In genomic region chr9:97140145-97140932, GRCm38 (mm10) we compare ENCODE assay signal across 14 mouse cellular contexts. TPM values are rescaled to one million over a fixed set of nuclear protein-coding genes. Genes with fewer than 3 reads are reported as not detected.
A peak's percentile ranks its signal among the peaks of the same experiment; 100 is the strongest.
DNase-seq lines count a peak whose midpoint lies in the region; ATAC-seq and TF ChIP-seq lines count a peak whose summit lies in the region.
"Had no signal": no experiment of that assay in that cellular context is flagged by ENCODE, and none has a peak within 500 bp of the region (broad histone marks: within the 10 kb centered on the region; RNA-seq: fewer than 3 reads in every experiment).

No protein-coding gene starts in this region.

- POLR2A ChIA-PET in Patski (lab: Charles Lee), result interaction anchor here (1.0 kb wide), 1 partner anchor 11 kb away, joined by 3 read pairs; no protein-coding TSS in a partner anchor

- no peak for TF ChIP-seq CTCF in Patski (IDR thresholded peaks at IDR 0.05)

- no peak for ATAC-seq in Patski
- ATAC-seq: forebrain, embryonic 13.5 days; inflammation-experienced regulatory T-cells, adult 6 months; liver, postnatal 0 days had no signal

- no peaks in the 10 kb centered on the region for H3K27me3 ChIP-seq in Patski
- H3K27me3 ChIP-seq: forebrain, embryonic 13.5 days had no signal

- DNase-seq in heart, adult 18-20 months, result peak; percentile 61 to 70
- no peak for DNase-seq in heart, postnatal 14 days
- DNase-seq in Patski (ENCODE audit: low read depth, low spot score), result peak; percentile 37
- peak; percentile 18 to 23 for DNase-seq in gastrocnemius, postnatal 36 days
- peak; percentile 56 to 85 for DNase-seq in kidney, postnatal 36 days
- DNase-seq in Muller cell, postnatal 12 days (ENCODE audit: inconsistent ontology term), result no peak
- DNase-seq in layer of hippocampus, adult 8-10 months (ENCODE audit: low spot score in 2 of 2), result no peak
- no peak for DNase-seq in embryo, embryonic 10.5 days (ENCODE audit: low spot score)
- DNase-seq: cerebellum, adult 11 months; layer of hippocampus, postnatal 36 days; liver, postnatal 0 days; midbrain, embryonic 14.5 days had no signal

- in situ Hi-C loops in Patski (cut with MboI; ENCODE audit: low pct_unique_long_range_greater_than_20kb), result no loop called here

- CTCF ChIA-PET in Patski (lab: Charles Lee), result interaction anchor here (1.2 to 1.6 kb wide), 3 partner anchors 9 to 53 kb away, joined by 3 to 4 read pairs (median 4); no protein-coding TSS in a partner anchor

- intact Hi-C loops in heart, postnatal 14 days (cut with DNase I), result no loop called here
- intact Hi-C loops in gastrocnemius, postnatal 36 days (cut with DNase I), result no loop called here

RNA-seq across cellular contexts. Expression of gene Slc25a36, which starts 29.4 kb away (rescaled TPM):
- 10 to 100 TPM; 38.5 to 38.6 TPM for total RNA-seq in heart, adult 18-20 months (2021)
- total RNA-seq in heart, postnatal 14 days (2021), result 10 to 100 TPM; 41.0 to 42.9 TPM
- polyA plus RNA-seq in Patski (2021), result 96.5 TPM
- 10 to 100 TPM; 23.9 to 29.7 TPM for total RNA-seq in gastrocnemius, postnatal 36 days (2021)
- total RNA-seq in layer of hippocampus, adult 8-10 months (2022), result 10 to 100 TPM; 70.8 to 93.0 (median 81.4) TPM

Comparison
In these comparisons a context has a peak if more than half of its experiments do, and no peak if none do; other contexts are left out.
1. DNase-seq: peak in heart, adult 18-20 months (2 of 2), Patski (single experiment), gastrocnemius, postnatal 36 days (2 of 2) and kidney, postnatal 36 days (2 of 2); none in heart, postnatal 14 days (0 of 2), Muller cell, postnatal 12 days (single experiment), layer of hippocampus, adult 8-10 months (0 of 2) and embryo, embryonic 10.5 days (single experiment).